Mouse (Mus musculus) splenic B cell, adult 2 months (primary cell): ENCODE data around the gene Gabrg3.

ENCODE experiments used
- DNase-seq: peaks from one replicate; pipeline ENCODE4 v3.0.0-alpha.2; 2011; ENCODE audit warnings: low read depth, low spot score
- H3K27me3 ChIP-seq: 2 replicates; pipeline ENCODE4 v1.6.1; 2012; ENCODE audit warnings: mild to moderate bottlenecking, low read length, moderate library complexity, mixed read lengths; ENCODE audit not compliant: control insufficient read depth, poor library complexity, insufficient read depth, severe bottlenecking
- H3K36me3 ChIP-seq: 2 replicates; pipeline ENCODE4 v1.6.1; 2012; ENCODE audit warnings: mild to moderate bottlenecking, low read length, moderate library complexity, mixed read lengths; ENCODE audit not compliant: control insufficient read depth, poor library complexity, insufficient read depth, severe bottlenecking

The Gabrg3 gene

DNA sequence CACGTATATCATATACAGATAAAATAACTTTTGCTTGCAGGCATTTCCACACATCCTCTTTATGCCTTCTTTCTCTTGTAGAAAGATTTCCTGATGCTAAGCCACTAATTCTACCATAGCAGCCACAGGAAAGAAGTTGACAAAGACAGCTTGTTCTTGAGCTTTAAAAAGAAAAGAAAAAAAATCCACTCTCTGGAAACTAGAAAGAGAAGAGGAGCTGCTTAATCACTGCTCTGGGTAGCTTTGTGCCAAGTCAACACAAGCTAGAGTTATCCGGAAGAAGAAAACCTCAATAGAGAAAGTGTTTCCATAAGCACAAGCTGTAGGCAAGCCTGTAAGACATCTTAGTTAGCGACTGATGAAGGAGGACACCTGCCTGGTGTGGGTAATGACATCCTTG, 321.6 kb downstream of the Gabrg3 start:
- no peak for DNase-seq
- H3K27me3 ChIP-seq = no peaks in the 10 kb centered on the region
- H3K36me3 ChIP-seq = no peaks in the 10 kb centered on the region

DNA sequence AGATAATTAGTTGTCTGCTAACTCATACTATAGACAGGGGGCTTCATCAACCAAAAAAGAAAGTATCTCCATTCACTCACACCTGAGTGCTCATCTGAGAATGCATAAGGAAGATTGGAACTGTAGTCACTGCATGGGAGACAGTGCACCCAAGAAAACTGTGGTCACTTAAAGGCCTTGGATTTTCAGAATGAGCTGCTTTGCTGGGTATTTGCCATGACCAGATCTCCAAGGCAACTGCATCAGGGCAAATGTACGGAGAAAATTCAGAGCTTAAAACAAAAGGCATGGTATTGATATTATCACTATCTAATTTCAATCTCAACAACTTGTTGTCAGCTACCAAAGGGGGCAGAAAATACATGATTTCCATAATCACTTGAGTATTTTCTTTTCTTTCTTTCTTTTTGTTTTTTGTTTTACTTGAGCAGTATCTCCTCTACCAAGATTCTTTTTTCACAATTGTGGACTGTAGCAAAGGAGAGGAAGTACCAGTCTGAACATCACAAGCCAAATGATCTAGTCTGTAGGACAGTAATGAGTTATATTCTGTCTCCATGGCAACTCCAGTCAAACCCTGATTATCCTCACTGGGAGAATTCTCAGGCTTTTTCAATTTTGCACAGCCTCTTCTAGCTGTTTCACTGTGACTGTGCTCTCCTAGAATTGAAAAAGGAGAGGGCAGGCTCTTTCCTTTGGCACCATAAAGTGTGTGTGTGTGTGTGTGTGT, 335.9 kb downstream of the Gabrg3 start:
- no peaks in the 10 kb centered on the region for H3K36me3 ChIP-seq
- H3K27me3 ChIP-seq = no peaks in the 10 kb centered on the region
- DNase-seq = no peak

DNA sequence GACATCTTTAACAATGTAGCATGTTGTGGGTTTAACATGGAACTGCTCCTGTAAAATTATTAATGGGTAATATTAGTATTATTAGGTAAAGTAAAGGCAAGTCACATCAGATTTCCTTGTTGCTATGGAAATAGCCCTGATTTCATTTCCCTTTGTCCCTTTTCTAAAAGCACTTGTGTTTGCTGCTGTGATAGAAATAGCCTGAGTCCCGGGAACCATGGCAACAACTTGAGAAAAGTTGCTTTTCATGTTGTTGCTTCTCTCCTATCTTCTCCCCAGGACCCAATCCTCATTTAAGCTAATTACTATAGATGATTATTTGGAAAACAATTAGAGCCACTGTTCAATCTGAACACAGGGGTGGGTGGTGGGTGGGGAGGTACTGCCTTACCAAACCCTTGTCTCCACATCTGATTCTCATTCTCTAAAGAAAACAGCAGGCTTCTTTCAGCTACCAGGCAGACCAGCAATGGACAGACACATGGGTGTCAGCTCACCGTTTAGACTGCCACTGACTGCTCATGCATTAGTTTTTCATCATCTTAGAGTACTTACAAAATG, 349.0 kb downstream of the Gabrg3 start:
- Histone ChIP-seq H3K27me3 (no peaks in the 10 kb centered on the region), H3K36me3 (no peaks in the 10 kb centered on the region)
- DNase-seq = no peak

DNA sequence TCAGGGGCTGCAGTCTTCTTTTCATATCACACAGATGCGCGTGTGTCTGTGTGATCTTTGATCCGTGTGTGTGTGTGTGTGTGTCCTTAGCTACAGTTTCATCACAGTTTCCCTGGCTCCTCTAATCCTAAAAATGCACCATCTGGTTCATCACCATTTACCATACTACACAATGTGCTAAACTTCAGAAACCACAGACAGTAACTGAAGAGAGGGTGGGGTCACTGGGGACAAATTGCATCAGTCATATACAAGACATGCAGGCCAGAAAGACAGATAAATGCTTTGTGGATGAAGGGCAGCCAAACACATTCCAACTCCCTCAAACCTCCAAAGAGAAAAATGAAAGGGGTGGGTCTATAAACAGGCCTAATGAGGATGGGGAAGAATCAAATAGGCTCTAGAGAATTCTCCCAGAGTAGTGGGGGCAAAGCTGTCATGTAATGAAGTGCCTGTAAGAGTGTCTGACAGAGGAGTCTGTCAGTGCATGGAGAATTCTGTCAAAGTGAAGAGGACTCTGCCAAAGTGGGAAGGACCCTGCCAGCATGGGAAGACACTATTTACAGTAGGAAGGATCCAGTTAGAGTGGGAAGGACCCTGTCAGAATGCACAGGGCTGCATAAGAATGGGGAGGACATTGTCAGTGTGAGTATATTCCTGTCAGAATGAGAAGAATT, 386.3 kb downstream of the Gabrg3 start:
- no peak for DNase-seq
- no peaks in the 10 kb centered on the region for H3K36me3 ChIP-seq
- H3K27me3 ChIP-seq = no peaks in the 10 kb centered on the region

DNA sequence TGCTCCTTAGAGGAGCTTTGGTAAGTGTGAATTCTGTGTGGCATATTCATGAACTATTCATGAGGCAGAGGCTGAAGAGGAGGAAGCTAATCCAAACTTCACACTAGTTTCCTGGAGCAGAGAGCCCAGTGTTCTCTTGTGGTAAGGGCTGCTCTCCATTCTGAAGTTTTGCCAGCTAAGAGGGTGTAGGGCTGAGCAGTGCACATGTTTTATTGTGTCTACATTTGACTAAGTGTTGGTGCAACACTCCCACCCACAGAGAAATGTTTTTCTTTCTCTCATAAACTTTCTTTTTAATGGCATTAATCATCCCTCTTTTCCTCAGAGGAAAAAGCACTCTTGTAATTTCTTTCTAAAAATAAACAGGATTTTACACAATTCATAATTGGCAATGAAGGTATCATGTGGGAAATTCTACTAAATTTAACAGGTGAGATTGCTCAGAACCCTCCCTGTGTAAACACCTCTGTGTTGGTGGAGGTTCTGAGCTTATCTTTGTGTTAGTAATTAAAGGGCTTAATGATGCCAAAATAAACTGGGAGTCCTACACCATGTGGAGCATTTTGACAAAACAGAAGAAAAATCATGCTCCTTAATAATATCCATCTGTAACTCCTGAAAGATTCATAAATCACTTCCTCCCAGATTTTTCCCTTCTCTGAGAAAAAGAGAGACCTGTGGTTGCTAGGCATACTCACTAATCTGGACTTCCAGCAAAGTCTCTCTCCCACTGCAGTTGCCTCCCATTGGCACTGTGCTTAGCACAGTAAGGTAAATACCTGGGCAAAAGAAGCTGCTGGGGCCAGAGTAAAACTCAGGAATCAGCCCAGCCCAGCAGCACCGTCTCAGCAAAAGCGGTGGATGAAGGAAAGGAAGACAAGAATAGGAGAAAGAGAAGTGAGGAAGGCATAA, 389.0 kb downstream of the Gabrg3 start:
- no peak for DNase-seq
- Histone ChIP-seq H3K36me3 (no peaks in the 10 kb centered on the region), H3K27me3 (no peaks in the 10 kb centered on the region)

DNA sequence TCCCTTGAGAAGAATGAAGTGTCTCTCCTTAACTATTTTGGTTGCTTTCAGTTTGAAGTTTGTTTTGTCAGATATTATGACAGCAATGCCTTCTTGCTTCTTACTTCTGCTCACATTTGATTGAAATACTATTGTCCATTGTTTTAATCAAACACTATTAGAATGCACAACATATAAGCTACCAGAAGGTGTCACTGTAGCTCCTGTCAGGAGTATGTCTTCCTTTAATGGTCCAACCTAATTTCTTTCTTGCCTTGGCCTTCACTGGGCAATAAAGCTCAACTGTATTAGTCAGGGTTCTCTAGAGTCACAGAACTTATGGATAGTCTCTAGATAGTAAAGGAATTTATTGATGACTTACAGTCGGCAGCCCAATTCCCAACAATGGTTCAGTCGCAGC, 440.6 kb downstream of the Gabrg3 start:
- Histone ChIP-seq H3K27me3 (no peaks in the 10 kb centered on the region), H3K36me3 (no peaks in the 10 kb centered on the region)
- no peak for DNase-seq

DNA sequence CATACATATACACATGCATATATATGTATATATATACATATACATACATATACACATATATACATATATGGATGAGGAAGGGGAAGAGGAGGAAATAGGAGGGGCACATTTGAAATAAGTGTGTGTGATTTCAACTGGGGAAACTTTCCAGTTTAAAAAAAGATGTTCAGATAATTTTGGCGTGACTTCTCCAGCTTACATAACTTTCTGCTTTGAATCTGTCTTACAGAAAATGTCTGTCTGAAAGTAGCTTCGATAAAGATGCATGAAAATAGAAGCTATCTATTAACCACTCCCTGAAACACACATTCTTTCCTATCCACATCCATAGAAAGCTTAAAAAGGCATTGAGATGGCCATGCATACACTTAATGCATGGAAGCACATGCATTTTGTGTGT, 445.4 kb downstream of the Gabrg3 start:
- no peaks in the 10 kb centered on the region for H3K27me3 ChIP-seq

DNA sequence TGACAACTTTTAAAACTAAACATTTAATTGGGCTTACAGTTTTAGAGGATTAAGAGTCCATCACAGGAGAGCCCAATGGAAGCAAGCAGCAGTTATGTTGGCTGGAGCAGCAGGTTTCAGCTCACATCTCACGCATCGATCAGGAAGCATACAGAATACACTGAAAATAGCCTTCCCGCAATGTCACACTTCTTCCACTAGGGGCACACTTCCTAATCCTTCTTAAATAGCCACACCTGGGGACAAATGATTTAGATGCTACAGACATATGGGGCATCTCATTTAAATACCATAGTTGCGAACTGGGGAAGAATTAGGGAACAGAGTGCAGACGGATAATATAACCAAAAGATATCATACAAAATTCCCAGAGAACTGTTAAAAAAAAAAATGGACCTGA, 449.0 kb downstream of the Gabrg3 start:
- Histone ChIP-seq H3K36me3 (no peaks in the 10 kb centered on the region), H3K27me3 (no peaks in the 10 kb centered on the region; the same call in 1 of the 2 replicates)
- no peak for DNase-seq

More for the DNA sequence above, 445.4 kb downstream of the Gabrg3 start:
- no peaks in the 10 kb centered on the region for H3K36me3 ChIP-seq
- no peak for DNase-seq

DNA sequence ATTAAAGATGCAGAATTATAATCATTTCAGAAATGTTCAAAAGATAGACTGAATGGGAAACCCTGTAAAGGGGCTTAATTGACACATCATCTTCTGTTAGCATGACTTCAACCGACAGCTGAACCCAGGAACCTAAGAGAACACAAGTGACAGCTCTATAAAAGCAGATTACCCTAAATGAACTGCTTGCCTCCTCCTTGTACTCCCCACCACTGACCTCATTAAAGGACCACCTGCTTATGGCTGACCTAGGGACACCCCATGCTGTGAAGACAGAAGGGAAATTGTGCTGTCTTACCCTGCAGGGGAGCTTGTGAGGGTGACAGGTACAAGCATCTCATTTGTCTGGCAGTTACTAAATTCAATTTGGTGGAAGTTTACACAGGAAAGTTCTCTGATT, 467.5 kb downstream of the Gabrg3 start:
- H3K27me3 ChIP-seq = no peaks in the 10 kb centered on the region
- H3K36me3 ChIP-seq = no peaks in the 10 kb centered on the region
- no peak for DNase-seq

DNA sequence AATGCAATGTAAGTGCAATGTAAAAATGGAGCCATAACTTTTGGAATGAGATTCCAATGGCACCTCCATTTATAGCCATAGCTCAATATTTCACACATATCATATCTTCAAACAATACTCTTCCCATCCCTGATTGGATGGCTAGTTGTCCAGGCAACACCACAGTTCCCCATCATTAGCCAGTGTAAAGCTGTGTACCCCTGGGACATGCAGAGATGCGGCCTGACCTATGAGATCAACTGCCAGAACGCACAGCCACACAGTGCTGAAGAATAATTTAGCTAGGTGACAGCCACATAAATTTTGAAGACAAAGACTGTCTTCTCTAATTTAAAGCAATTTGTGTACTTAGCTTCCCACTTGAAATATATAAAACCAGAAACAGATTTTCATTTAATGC, 472.1 kb downstream of the Gabrg3 start:
- Histone ChIP-seq H3K36me3 (no peaks in the 10 kb centered on the region), H3K27me3 (no peaks in the 10 kb centered on the region)
- no peak for DNase-seq

DNA sequence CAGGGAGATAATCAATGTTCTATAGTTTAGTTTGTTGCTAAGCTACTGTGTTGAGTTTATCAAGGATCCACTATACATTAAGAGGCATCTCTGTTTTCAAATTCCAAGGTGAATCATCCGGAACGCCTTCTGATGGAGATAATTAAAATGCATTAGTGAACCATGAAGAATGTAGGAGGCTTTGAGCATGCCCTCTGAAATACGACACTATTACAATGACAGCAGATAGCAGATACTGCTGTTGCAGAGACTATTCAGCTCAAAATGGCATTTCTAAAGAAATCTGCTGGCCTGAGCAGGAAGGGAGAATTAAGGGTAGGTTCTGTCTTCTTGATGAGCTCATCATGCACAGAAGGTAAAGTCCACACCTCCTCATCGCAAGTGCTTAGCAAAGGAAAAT, 487.2 kb downstream of the Gabrg3 start:
- DNase-seq = no peak
- no peaks in the 10 kb centered on the region for H3K27me3 ChIP-seq
- H3K36me3 ChIP-seq = no peaks in the 10 kb centered on the region

DNA sequence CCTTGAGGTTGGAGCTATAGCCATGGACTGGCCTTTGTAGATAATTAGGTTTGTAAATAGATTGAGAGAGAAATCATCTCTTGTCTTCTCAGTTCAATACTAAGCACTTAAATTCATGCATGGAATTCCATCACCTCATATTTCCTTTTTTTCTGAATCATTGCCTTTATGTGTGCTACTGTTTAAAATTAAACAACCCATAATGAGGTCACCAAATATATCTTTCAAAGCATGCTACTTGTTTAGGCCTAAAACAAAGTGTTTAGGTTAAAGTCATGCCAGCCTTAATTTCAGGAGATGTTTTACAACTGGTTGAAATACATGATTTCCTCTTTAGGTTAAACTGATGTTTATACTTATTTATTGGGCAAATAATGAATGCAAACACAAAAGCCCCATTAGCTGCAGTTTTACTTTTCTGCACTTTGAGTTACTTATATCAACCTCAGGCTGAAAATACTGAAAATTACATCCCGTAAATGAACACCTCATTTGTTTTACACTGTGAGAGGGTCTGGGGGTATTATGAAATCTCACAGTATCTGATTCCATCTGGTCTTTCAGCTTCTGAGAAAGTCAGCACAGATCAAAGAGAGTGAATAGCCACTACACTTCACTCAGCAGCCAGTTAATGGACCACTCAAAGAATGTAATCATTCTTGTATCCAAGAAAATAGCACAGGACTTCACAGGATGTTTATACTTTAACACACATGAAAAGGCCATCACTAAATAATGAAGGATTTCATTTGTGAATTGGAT, 519.5 kb downstream of the Gabrg3 start:
- Histone ChIP-seq H3K36me3 (no peaks in the 10 kb centered on the region), H3K27me3 (no peaks in the 10 kb centered on the region; the same call in 1 of the 2 replicates)
- no peak for DNase-seq

DNA sequence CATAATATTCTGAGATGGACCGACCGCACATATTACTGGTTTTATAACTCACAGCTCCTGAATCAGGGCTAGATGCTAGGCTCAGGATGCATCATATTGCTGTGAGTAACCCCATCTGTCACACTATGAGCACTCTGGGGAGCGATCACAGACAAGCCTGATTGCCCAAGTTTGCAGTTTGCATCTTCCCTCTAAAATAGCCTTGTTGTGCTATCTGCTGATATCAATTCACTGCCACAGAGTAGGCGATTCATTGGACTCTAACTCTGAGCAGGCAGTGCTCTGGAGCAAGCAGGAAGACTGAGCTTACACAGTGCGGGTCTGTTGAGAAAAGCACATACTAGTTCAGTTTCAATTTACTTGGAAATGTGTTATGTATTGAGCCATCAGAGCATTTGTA, 543.4 kb downstream of the Gabrg3 start:
- no peak for DNase-seq
- H3K36me3 ChIP-seq = no peaks in the 10 kb centered on the region

DNA sequence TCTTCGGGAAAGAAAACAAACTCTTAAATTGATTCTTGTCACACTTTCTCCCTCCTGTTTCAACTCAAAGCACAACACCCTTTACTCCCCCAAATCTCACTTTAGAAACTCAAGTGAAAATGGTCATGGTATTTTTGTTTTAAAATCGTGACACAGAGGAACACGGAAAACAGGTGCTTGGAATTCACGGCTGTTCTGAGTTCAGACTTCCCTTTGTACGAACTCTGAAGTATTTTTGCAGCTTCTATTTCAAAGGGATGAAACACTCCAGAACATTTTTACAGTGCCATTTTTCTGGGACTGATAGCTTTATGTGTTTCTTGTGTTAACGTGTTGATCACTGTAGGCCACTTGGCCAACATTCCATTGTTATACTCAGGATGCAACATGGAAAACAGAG, 561.5 kb downstream of the Gabrg3 start:
- no peaks in the 10 kb centered on the region for H3K27me3 ChIP-seq
- no peak for DNase-seq
- no peaks in the 10 kb centered on the region for H3K36me3 ChIP-seq

More for the DNA sequence above, 543.4 kb downstream of the Gabrg3 start:
- no peaks in the 10 kb centered on the region for H3K27me3 ChIP-seq
